In genomic region chr9:115012367-115012766, GRCm38 (mm10) we compare ENCODE assay signal across 23 mouse cellular contexts. TPM values are rescaled to one million over a fixed set of nuclear protein-coding genes. Genes with fewer than 3 reads are reported as not detected.
DNase-seq lines count a peak whose midpoint lies in the region; ATAC-seq lines count a peak whose summit lies in the region.
"Had no signal": no experiment of that assay in that cellular context is flagged by ENCODE, and none has a peak within 500 bp of the region (broad histone marks: within the 10 kb centered on the region; RNA-seq: fewer than 3 reads in every experiment).

No protein-coding gene starts in this region.

- no peak overlapping the region for H3K9ac ChIP-seq in kidney, embryonic 16.5 days (replicated peaks; ENCODE audit: low read length)
- H3K9ac ChIP-seq in limb, embryonic 13.5 days: no peak overlapping the region
- H3K9ac ChIP-seq: embryonic facial prominence, embryonic 15.5 days; hindbrain, embryonic 13.5 days had no signal

- peaks cover 12% of the 10 kb centered on the region for H3K9me3 ChIP-seq in kidney, embryonic 16.5 days (ENCODE audit: low read length)
- H3K9me3 ChIP-seq in limb, embryonic 13.5 days: peaks cover 14% of the 10 kb centered on the region; the same call in 1 of the 2 replicates
- H3K9me3 ChIP-seq in midbrain, embryonic 10.5 days (replicated peaks): peaks cover 14% of the 10 kb centered on the region
- H3K9me3 ChIP-seq: embryonic facial prominence, embryonic 15.5 days had no signal

- H3K27ac ChIP-seq in kidney, embryonic 16.5 days (ENCODE audit: low read length): no peak overlapping the region
- no peak overlapping the region for H3K27ac ChIP-seq in limb, embryonic 13.5 days
- H3K27ac ChIP-seq in midbrain, embryonic 10.5 days (replicated peaks): no peak overlapping the region
- H3K27ac ChIP-seq: embryonic facial prominence, embryonic 15.5 days; forebrain, embryonic 10.5 days; heart, embryonic 10.5 days; hindbrain, embryonic 13.5 days; hindbrain, postnatal 0 days had no signal

- ATAC-seq in kidney, embryonic 16.5 days (ENCODE audit: low FRiP score, low TSS enrichment): peak; percentile 59; the same call in 1 of the 2 replicates
- no peak for ATAC-seq in limb, embryonic 13.5 days (ENCODE audit: low FRiP score, low read depth)
- ATAC-seq in inflammation-experienced regulatory T-cells, adult 6 months: no peak
- ATAC-seq: forebrain, embryonic 14.5 days; hindbrain, postnatal 0 days had no signal

- WGBS in kidney, embryonic 16.5 days: 24% methylated on average over 12 of the region's 12 CpGs
- 29% methylated on average over 12 of the region's 12 CpGs for WGBS in limb, embryonic 13.5 days
- 75% methylated on average over 12 of the region's 12 CpGs for whole genome bisulfite sequencing in midbrain, embryonic 10.5 days

- no peaks in the 10 kb centered on the region for H3K27me3 ChIP-seq in kidney, embryonic 16.5 days (ENCODE audit: insufficient read depth, low read length)
- H3K27me3 ChIP-seq in limb, embryonic 13.5 days: no peaks in the 10 kb centered on the region
- H3K27me3 ChIP-seq in midbrain, embryonic 10.5 days (ENCODE audit: low read depth, poor library complexity, severe bottlenecking): no peaks in the 10 kb centered on the region
- H3K27me3 ChIP-seq: CH12.LX; embryonic facial prominence, embryonic 15.5 days; hindbrain, embryonic 13.5 days had no signal

- no peak overlapping the region for H3K4me3 ChIP-seq in kidney, embryonic 16.5 days (ENCODE audit: low read length)
- H3K4me3 ChIP-seq in limb, embryonic 13.5 days: no peak overlapping the region
- H3K4me3 ChIP-seq in midbrain, embryonic 10.5 days: no peak overlapping the region
- H3K4me3 ChIP-seq: embryonic facial prominence, embryonic 15.5 days; erythroblast, embryonic 14.5 days; forebrain, embryonic 10.5 days; heart, embryonic 10.5 days; hindbrain, embryonic 13.5 days had no signal

- H3K36me3 ChIP-seq in kidney, embryonic 16.5 days (ENCODE audit: insufficient read depth, low read length): no peaks in the 10 kb centered on the region
- H3K36me3 ChIP-seq in limb, embryonic 13.5 days: no peaks in the 10 kb centered on the region
- H3K36me3 ChIP-seq in midbrain, embryonic 10.5 days: peaks cover 7% of the 10 kb centered on the region; the same call in 1 of the 2 replicates
- H3K36me3 ChIP-seq: embryonic facial prominence, embryonic 15.5 days; forebrain, embryonic 10.5 days; G1E; heart, embryonic 10.5 days had no signal

- DNase-seq in kidney, adult 18-20 months: no peak
- peak; percentile 40 for DNase-seq in brain, adult 2 months (ENCODE audit: low read depth, low spot score)
- no peak for DNase-seq in midbrain, embryonic 10.5 days (ENCODE audit: low spot score)
- DNase-seq: adrenal gland, postnatal 10 days; cerebellum, adult 18-20 months; cerebellum, postnatal 10 days; embryo, embryonic 11 days; gastrocnemius, postnatal 36 days; heart, adult 18-20 months; heart, postnatal 10 days; heart, postnatal 4 days had no signal

- peaks cover 9% of the 10 kb centered on the region; the same call in 1 of the 2 replicates for H3K4me1 ChIP-seq in kidney, embryonic 16.5 days (ENCODE audit: insufficient read depth, low read length)
- H3K4me1 ChIP-seq in limb, embryonic 13.5 days: peaks cover 20% of the 10 kb centered on the region
- peaks cover 7% of the 10 kb centered on the region for H3K4me1 ChIP-seq in midbrain, embryonic 10.5 days
- H3K4me1 ChIP-seq: hindbrain, embryonic 13.5 days had no signal

- H3K4me2 ChIP-seq in kidney, embryonic 16.5 days (replicated peaks; ENCODE audit: low read depth, low read length): no peak overlapping the region; the same call in 1 of the 2 replicates
- H3K4me2 ChIP-seq in limb, embryonic 13.5 days (replicated peaks): 0 out of 2 replicates have a peak overlapping the region, but pooled peaks have one; percentile 23
- H3K4me2 ChIP-seq: embryonic facial prominence, embryonic 15.5 days; hindbrain, embryonic 13.5 days had no signal

RNA-seq across cellular contexts. Expression of gene Rps27rt, which starts 29.8 kb away (rescaled TPM):
- 241 and 422 TPM in 2 replicates for polyA plus RNA-seq in kidney, embryonic 16.5 days (2015; fragmentation: Nextera tagmentation; extraction: Ambion mirVana)
- polyA plus RNA-seq in limb, embryonic 13.5 days (2015; fragmentation: Nextera tagmentation; extraction: Ambion mirVana): 368 and 463 TPM in 2 replicates
- polyA plus RNA-seq in inflammation-experienced regulatory T-cells, adult 6 months (2017; shearing (Covaris generic)): 1,000 to 10,000 TPM; 2,830 to 6,239 (median 3,618) TPM
- polyA plus RNA-seq in midbrain, embryonic 10.5 days (2016; fragmentation: Nextera tagmentation; extraction: Ambion mirVana): 227 and 286 TPM in 2 replicates
- polyA plus RNA-seq: erythroblast, embryonic 14.5 days had no signal

RNA-seq across cellular contexts. Expression of gene Osbpl10, which starts 34.0 kb away (rescaled TPM):
- polyA plus RNA-seq in kidney, embryonic 16.5 days (2015; fragmentation: Nextera tagmentation; extraction: Ambion mirVana): 2.8 and 3.1 TPM in 2 replicates
- 2.8 and 3.9 TPM in 2 replicates for polyA plus RNA-seq in limb, embryonic 13.5 days (2015; fragmentation: Nextera tagmentation; extraction: Ambion mirVana)
- polyA plus RNA-seq in inflammation-experienced regulatory T-cells, adult 6 months (2017; shearing (Covaris generic)): not detected
- polyA plus RNA-seq in midbrain, embryonic 10.5 days (2016; fragmentation: Nextera tagmentation; extraction: Ambion mirVana): 0.97 and 1.5 TPM in 2 replicates
- polyA plus RNA-seq: erythroblast, embryonic 14.5 days; G1E had no signal
